Mouse (Mus musculus) ovary, adult 10 weeks (tissue): ENCODE measurements around the gene Dmrtc1a. TPM values are rescaled to one million over a fixed set of nuclear protein-coding genes. Genes with fewer than 3 reads are reported as not detected.

Experiments
- polyA plus RNA-seq: library from polyadenylated mRNA; stranded (reverse); fragments of 350-450 nt; fragmentation: Illumina TruSeq; extraction: RNeasy Lipid Tissue Mini Kit (QIAGEN cat#74804); gene quantifications from one replicate; pipeline ENCODE4 v1.2.3, GENCODE M21; 2014

Dmrtc1a gene
- polyA plus RNA-seq = 3.6 TPM

DNA sequence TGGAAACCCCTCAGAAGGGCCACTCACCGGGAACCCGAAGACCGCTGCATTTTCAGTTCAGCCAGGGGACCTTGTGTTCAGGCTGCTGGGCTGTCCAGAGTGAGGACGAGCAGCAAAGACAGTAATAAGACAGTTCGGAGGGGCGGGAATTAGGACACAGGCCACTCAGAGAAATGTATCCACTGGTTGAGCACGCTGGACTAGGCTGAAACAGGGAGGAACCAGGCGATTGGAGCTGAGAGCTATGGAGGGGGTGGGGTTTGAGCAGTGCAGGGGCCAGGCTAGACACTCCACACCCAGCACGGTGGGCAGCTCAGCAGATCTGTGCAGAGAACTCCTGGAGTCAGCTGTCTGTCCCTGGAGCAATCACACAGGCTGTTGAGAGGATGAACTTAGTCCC, at the start of gene Dmrtc1a, which contains the start of gene 1700011M02Rik:
TSS of gene Dmrtc1a (minus strand) at position 101 of the 400 bp plus-strand sequence.
TSS of gene 1700011M02Rik (plus strand) at position 319 of the 400 bp plus-strand sequence.

DNA sequence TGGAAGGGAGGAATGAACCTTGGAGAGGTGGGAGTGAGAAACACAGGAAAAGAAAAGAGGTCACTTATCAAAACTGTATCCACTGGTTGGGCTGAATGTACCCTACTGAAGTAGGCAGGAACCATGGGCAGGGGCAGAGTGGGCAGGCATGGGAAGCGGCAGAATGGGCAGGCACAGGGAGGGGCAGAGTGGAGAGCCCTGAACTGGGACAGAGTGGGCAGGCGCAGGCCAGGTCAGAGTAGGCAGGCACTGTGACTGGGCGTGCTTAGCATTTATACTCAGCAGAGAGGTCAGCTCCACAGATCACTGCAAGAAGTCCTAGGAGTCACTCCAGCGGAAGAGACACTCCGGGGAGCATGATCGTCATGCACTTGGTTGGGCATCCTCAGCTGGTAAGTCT, 19.6 kb upstream of the Dmrtc1a start, which contains the start of gene 1700018G05Rik:
TSS of gene 1700018G05Rik (plus strand) at position 301 of the 400 bp plus-strand sequence.

DNA sequence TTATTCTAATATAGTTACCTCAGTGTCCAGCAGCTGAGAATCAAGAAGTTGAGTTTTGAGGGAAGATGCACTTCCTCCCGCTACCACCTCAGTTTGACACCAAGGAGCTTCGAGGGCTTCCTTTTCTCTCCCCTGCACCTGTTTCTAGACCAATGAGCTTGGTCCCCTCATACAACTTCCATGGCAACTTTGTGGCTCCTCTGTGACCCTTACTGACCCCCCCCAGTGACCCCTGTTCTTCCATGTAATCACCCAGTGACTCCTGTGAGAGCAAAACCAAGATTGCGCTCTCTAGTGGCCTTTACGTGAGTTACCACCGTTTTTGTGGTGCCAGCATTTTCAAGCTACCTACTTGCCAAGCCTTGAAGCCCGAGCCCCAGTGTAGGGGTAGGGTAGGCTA, 40.6 kb downstream of the Dmrtc1a start, which contains the start of gene 1700031F05Rik:
TSS of gene 1700031F05Rik (minus strand) at position 101 of the 400 bp plus-strand sequence.

DNA sequence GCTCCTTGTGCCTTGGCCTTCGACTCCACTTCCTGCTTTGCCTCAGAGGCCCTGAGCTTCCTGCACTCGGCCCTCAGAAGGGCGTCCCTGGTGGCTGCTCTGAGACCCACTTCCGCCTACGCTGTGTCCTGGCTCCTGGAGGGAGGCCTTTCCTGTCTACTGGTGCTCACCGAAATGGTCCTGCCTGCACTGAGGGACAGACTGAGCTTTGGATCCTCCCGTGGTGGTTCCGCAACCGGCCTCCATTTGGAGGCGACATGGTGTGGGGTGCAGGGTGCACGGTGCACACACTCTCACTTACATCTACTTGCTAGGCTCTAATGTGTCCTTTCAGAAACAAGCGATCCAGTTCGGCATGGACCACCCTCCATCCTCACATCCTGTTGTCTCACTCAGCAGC, 54.0 kb downstream of the Dmrtc1a start, which contains the start of gene Dmrtc1c2:
TSS of gene Dmrtc1c2 (minus strand) at position 101 of the 400 bp plus-strand sequence.

Other genes starting within 250 kb of the Dmrtc1a start
- not detected for gene Gm3880, start 221.7 kb downstream of the Dmrtc1a start, polyA plus RNA-seq
- gene Gm9112, start 201.1 kb downstream of the Dmrtc1a start, polyA plus RNA-seq = not detected
- gene Dmrtc1b, start 200.8 kb downstream of the Dmrtc1a start, polyA plus RNA-seq = not detected
- gene Dmrtc1c1, start 105.7 kb downstream of the Dmrtc1a start, polyA plus RNA-seq = not detected
- not detected for gene Dmrtc1c2, start 54.1 kb downstream of the Dmrtc1a start, polyA plus RNA-seq
- gene 1700031F05Rik, start 40.7 kb downstream of the Dmrtc1a start, polyA plus RNA-seq = not detected
- gene 1700011M02Rik, start 218 bp upstream of the Dmrtc1a start, polyA plus RNA-seq = not detected
- gene 1700018G05Rik, start 19.7 kb upstream of the Dmrtc1a start, polyA plus RNA-seq = not detected